Mouse (Mus musculus): Measurements from ENCODE around the gene Ppp4c.
A peak's percentile ranks its signal among the peaks of the same experiment; 100 is the strongest.

Gene Ppp4c

DNA sequence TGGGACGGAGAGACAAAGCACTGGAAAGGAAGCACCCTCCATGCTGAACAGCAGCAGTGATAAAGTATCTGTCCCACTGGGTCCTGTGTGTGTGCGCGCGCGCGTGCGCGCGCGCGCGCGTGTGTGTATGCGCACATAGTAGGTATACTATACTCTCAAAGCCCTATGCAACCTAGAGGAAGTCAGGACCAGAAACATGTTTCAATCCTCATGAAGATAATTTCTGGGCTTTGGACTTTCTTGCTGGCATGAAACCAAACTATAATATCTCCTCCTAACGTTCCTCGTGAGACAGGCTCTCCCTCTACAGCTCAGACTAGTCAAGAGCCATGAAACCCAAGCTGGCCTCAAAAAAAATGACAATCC lies 8.7 kb upstream of the Ppp4c start:
- DNase-seq (ENCODE audit: low read depth), result no peak

DNA sequence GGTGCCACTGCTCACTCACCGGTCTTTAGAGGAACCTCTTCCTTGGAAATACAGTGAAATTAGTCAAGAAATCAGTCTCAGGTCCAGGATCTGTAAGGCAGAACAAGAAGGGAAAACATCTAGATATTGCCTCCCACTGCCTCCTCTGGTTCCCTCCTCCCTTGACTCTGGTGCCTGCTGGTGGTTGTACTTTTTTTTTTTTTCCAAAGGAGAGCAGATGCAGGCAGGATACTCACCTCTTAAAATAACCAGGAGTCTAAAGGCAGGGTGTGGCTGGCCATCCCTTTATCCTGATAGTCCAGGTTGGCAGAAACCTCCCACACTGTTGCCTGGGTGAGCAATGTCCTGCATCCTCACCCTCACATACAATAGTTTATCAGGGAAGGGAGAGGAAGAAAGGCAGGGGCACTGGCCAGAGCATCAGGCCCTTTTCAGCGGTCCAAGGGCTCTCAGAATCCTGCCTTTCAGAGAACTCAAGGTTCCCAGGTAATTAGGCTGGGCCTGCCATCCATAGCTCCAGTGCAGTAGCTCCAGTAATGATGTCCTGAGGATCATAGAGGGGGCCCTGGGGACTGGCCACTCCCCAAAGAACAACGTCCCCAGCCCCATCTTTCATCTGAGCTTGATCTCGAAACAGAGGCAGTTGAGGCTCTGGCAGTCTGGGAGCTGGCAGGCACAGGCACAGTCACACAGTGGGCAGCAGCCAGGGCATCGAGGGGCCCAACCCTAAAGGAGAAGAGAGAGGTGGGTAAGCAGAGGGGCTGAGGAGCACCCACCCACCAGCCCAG lies 8.2 kb upstream of the Ppp4c start:
- DNase-seq (ENCODE audit: low read depth), result no peak

GRCm38 (mm10) chr7:126799468-126800268 lies 7.4 kb upstream of the Ppp4c start:
- no peak for DNase-seq (ENCODE audit: low read depth)

DNA sequence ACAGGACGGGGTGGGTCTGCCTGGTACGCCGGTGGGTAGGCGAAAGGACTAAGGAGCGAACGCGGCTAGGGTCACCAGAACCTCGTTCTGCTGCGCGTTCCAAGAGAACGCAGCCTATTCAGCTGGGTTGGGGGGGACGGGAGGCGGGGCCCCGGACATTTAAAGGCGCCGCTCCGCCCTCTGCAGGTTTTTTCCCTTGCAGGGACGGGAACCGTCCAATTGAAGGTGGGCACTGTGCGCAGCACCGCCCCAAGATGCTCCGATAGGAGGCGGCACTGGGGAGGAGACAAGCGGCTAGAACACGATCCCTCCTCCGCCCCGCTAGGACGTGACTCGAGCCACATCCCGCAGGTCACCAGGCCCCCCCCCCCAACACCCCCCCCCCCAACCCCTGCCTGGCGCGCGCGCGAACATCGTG lies 6.8 kb upstream of the Ppp4c start:
- DNase-seq (ENCODE audit: low read depth), result peak; percentile 99

- no peak for DNase-seq (ENCODE audit: low read depth)
Observed at GRCm38 (mm10) chr7:126798127-126799049, 6.1 kb upstream of the Ppp4c start.

DNA sequence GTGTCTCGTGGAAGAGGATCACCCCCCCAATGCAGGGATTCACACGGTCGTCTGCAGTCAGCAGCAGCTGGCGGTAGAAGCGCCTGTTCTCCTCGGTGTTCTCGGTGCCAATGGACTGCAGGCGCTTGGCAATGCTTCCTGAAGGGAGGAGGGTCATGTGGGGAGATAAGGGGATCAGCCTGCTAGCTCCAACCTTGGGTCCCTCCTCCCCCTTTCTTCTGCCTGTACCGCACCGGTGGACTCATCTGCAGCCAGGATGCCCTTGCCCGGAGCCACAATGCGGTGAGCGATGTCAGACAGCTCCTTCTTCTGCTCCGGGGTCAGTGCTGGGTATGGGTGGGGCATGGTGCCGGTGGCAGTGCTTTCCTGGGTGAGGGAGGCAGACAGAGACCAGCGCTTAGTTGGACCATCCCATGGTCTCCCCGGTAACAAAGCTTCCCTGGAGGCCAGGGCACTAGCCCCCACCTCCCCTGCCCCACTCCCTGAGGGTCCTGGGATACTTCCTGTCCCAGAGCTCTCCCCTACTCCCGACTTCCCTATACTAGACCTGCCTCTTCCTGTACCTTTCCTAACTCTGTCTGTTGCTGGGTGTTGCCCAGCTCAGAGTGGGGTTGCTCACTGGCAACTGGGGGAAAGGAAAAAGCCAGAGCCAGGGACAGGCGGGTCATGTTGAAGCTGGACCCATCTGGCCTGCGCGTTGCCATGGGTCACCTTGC lies 5.3 kb upstream of the Ppp4c start, which contains the start of gene Fam57b:
Gene Fam57b, plus strand, starts transcription at position 258 of the 716 bp plus-strand sequence.
- no peak for DNase-seq (ENCODE audit: low read depth)

- DNase-seq (ENCODE audit: low read depth), result peak; percentile 56
Observed at GRCm38 (mm10) chr7:126796350-126796932, 4.1 kb upstream of the Ppp4c start.

GRCm38 (mm10) chr7:126795387-126796317 lies 3.4 kb upstream of the Ppp4c start:
- DNase-seq (ENCODE audit: low read depth), result no peak

DNA sequence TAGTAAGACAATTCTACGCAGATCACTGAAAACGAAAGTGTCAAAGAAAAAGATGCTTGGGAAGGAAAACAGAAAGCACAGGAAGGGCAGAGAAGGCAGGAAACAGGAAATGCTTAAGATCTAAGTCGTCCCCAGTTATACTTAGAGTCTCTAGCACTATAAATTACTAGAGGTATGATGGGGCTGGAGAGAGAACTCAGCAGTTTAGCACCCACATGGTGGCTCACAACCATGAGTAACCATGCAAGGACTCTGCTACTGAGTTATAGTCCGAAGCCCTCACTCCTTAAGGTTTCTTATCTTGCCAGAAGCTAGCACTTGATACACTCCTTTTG lies 1.9 kb upstream of the Ppp4c start:
- no peak for DNase-seq (ENCODE audit: low read depth)

DNA sequence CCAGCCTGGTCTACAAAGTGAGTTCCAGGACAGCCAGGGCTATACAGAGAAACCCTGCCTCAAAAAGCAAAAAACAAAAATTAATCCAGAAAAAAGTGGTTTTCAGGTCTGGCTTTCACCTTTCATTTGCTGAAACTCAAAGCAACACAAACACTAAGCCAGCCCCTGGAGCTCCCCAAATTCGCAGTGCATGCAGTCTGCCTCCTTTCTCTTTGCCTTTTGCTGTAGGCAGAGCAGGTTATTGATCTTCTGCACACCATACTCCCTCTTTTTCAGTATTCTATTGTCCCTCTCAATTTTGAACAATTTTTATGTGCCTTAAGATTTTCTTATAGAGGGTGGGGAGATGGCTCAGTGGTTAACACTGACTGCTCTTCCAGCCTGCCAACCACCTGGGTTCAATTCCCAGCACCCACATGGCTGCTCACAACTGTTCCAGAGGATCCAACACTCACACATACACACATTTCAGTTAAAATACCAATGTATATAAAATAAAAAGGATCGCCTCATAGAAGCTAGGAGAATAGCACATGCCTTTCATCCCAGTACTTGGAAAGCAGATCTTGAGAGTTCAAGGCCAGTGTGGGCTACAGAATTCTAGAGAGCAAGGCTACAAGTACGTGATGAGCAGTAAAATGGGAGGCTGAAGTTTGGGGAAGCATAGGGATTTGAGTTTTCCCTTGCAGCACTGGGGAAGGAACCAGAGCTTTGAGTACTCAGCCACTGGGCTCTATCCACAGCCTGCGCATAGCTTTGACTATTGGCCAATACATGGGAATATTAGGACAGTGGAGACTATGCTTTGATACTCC lies 1.4 kb upstream of the Ppp4c start:
- no peak for DNase-seq (ENCODE audit: low read depth)

- DNase-seq (ENCODE audit: low read depth), result no peak
Observed at GRCm38 (mm10) chr7:126792721-126793443, 586 bp upstream of the Ppp4c start.

DNA sequence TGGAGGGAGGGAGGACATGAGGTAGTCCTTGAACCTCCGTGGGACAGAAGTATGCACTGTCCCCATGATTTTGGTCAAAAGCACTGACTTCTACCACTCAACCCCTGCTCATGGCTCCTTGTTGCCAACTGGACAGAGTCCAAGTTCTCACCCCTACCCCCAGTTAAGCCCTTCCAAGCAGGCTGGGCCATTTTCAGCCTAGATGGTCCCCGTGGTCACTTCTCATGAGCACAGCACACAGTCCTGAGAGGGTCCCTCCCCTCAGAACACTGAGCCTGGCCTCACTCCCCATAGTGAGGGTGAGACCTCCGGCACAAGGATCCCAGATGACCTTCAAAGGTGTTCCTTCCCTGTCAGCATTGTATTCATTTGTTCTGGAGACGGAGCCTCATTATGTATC lies 3.2 kb downstream of the Ppp4c start:
- no peak for DNase-seq (ENCODE audit: low read depth)

DNA sequence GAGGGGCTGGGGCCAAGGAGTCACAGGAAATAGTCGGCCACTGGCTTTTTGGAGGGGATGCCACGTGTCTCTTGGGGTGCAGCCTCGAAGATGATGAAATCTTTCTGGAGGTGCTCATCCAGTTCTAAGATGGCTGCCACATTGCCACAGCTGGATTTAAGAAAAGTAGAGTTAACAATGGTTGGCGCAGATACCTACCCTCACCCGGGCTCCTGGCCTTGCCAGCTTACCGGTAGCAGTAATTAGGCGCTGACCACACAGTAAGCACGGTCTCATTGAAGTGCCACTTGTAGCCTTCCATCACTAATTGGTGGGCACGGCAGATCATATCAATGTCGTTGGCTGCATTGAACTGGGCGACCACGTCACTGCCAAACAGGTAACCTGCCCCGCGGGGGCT lies 6.2 kb downstream of the Ppp4c start:
- no peak for DNase-seq (ENCODE audit: low read depth)

DNA sequence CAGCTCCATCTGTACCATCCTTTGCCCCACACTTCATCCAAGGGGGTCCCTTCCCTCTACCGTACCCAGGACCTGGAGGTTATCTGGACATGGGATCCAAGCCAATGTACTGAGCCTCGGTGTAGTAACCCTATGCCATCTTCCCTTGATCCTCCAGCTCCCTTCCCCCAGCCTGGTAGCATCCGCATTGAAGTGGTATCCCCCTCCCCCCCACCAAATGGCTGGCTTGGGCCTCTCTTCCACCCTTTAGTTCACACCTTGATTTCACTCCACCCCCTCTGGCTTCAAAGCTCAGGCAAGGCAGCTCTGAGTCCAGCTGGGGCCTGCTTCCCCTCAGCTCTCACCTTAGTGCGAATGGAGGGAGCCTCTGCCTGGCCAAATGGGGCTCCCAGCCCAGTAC lies 7.2 kb downstream of the Ppp4c start:
- DNase-seq (ENCODE audit: low read depth), result no peak

DNA sequence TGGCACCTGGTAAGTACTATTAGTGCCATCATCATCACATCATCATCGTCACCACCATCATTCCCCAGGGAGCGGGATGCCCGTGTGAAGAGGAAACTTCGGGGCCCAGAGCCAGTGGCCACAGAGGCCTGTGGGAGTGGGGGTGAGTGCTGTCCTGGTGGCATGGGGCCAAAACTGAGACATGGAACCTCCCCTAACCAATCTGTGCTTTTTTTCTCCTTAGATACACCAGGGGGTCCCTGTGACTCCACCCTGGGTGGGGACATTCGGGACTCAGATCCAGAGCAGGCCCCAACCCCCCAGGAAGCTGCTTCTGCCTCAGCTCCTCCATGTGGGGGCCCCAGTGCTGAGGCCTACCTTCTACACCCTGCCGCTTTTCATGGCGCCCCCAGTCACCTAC lies 7.8 kb downstream of the Ppp4c start:
- no peak for DNase-seq (ENCODE audit: low read depth)

DNA sequence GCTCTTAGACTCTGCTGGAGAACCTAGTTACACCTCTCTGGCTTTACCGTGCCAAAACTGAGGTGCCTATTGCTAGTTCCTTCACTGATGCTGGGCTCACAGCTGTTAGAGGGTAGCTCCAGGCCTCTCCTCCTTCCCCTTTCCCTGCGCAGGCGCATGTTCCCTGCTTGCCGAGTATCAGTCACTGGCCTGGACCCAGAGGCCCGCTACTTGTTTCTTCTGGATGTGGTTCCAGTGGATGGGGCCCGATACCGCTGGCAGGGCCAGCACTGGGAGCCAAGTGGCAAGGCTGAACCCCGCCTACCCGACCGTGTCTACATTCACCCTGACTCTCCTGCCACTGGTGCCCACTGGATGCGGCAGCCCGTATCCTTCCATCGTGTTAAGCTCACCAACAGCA lies 9.6 kb downstream of the Ppp4c start:
- no peak for DNase-seq (ENCODE audit: low read depth)

DNA sequence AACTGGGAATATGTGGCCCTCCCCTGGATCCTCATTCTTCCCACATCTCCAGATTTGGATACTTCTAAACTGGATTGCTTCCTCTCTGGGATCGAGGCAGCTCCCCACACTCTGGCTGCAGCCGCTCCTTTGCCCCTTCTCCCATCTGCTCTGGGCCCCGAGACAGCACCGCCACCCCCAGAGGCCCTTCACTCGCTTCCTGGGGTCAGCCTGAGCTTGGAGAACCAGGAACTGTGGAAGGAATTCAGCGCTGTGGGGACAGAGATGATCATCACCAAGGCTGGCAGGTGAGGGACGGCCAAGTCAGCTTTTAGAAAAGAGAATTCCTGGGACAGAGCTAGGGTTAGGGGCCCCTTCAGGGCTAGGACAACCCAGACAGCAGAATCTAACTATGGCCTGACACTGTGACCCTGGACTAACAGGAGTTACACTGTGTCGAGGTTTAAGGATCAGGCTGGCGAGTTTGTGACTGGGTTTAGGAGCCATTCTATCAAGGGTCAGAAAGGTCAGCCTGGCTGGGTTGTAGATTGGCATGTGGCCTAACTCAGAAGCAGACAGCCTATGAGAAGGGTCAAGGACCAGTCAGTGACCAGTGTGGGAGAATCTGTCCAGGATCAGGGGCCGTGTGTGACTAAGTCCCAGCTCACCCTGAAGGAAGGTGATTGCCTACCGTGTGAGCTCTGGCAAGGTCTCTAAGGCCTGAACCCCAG lies 10.5 kb downstream of the Ppp4c start:
- DNase-seq (ENCODE audit: low read depth), result no peak
